Mouse (Mus musculus) right cerebral cortex, postnatal 10 days (tissue): ENCODE data around the gene Susd4.
A peak's percentile ranks its signal among the peaks of the same experiment; 100 is the strongest.

Source experiments
- DNase-seq, 2 experiments: peaks; one replicate each; pipeline ENCODE4 v3.0.0; 2021; ENCODE audit warnings: low spot score in 2 of 2

The Susd4 gene

GRCm38 (mm10) chr1:182852158-182852557, 88.5 kb downstream of the Susd4 start:
- no peak for DNase-seq

- DNase-seq, result no peak
These were observed 93.0 kb downstream of the Susd4 start for GRCm38 (mm10) chr1:182856636-182857035.

GRCm38 (mm10) chr1:182861671-182862358, 98.2 kb downstream of the Susd4 start:
- no peak for DNase-seq

GRCm38 (mm10) chr1:182863396-182863795, 99.7 kb downstream of the Susd4 start:
- no peak for DNase-seq

GRCm38 (mm10) chr1:182867886-182868285, 104.2 kb downstream of the Susd4 start:
- no peak for DNase-seq

GRCm38 (mm10) chr1:182868432-182869113, 104.9 kb downstream of the Susd4 start:
- peak in 1 of 2 experiments; percentile 51 for DNase-seq

- DNase-seq, result no peak
These were observed 105.4 kb downstream of the Susd4 start for GRCm38 (mm10) chr1:182869114-182869456.

GRCm38 (mm10) chr1:182878156-182878555, 114.5 kb downstream of the Susd4 start:
- DNase-seq, result no peak

GRCm38 (mm10) chr1:182878719-182879118, 115.1 kb downstream of the Susd4 start:
- DNase-seq, result no peak

GRCm38 (mm10) chr1:182881246-182881645, 117.6 kb downstream of the Susd4 start:
- DNase-seq, result no peak

- no peak for DNase-seq
These were observed 119.0 kb downstream of the Susd4 start for GRCm38 (mm10) chr1:182882611-182883010.

- peak in 1 of 2 experiments; percentile 57 for DNase-seq
These were observed 132.0 kb downstream of the Susd4 start for GRCm38 (mm10) chr1:182895698-182896097.

GRCm38 (mm10) chr1:182897071-182897470, 133.4 kb downstream of the Susd4 start:
- no peak for DNase-seq

GRCm38 (mm10) chr1:182897506-182898138, 134.0 kb downstream of the Susd4 start:
- DNase-seq, result no peak

GRCm38 (mm10) chr1:182902095-182902494, 138.4 kb downstream of the Susd4 start:
- DNase-seq, result no peak

- DNase-seq, result no peak
These were observed 139.2 kb downstream of the Susd4 start for GRCm38 (mm10) chr1:182902906-182903305.

GRCm38 (mm10) chr1:182905669-182906068, 142.0 kb downstream of the Susd4 start:
- DNase-seq, result no peak

GRCm38 (mm10) chr1:182908050-182909036, 144.7 kb downstream of the Susd4 start:
- DNase-seq, result peak; percentile 90 to 93

GRCm38 (mm10) chr1:182909066-182909465, 145.4 kb downstream of the Susd4 start:
- no peak for DNase-seq

GRCm38 (mm10) chr1:182909596-182909995, 145.9 kb downstream of the Susd4 start:
- DNase-seq, result no peak

GRCm38 (mm10) chr1:182912591-182912990, 148.9 kb downstream of the Susd4 start:
- no peak for DNase-seq
